Mouse (Mus musculus) thymus, adult 2 months (tissue): ENCODE results near the gene Aqp6.

Experiments
- CTCF ChIP-seq: fragments of 200-500 bp; IDR thresholded peaks from 2 replicates; pipeline ENCODE4 v1.5.1; 2012; ENCODE audit warnings: mild to moderate bottlenecking, control low read depth, low read length, moderate library complexity, borderline replicate concordance; ENCODE audit not compliant: control insufficient read depth, poor library complexity, insufficient read depth; ENCODE audit errors: extremely low read depth
- POLR2A ChIP-seq: fragments of 200-500 bp; IDR thresholded peaks from 2 replicates; pipeline ENCODE4 v1.6.1; 2012; ENCODE audit warnings: mild to moderate bottlenecking, low read length, control low read depth, moderate library complexity; ENCODE audit not compliant: control insufficient read depth, poor library complexity, insufficient read depth; ENCODE audit errors: extremely low read depth

- TF ChIP-seq CTCF (no peak), POLR2A (no peak)
These were observed 6.2 kb upstream of the Aqp6 start for GRCm38 (mm10) chr15:99594951-99595350.
